Mouse (Mus musculus): Measurements from ENCODE around the gene Slc43a1. TPM values are rescaled to one million over a fixed set of nuclear protein-coding genes. Genes with fewer than 3 reads are reported as not detected.
"Not testable (repeated sequence)": the region's sequence is repeated elsewhere in the genome, so short reads cannot be mapped to it uniquely, and the experiment has no call there.

Slc43a1 gene
- polyA plus RNA-seq (2015; fragmentation: Nextera tagmentation; extraction: Ambion mirVana) = 16.5 and 20.7 TPM in 2 replicates

DNA sequence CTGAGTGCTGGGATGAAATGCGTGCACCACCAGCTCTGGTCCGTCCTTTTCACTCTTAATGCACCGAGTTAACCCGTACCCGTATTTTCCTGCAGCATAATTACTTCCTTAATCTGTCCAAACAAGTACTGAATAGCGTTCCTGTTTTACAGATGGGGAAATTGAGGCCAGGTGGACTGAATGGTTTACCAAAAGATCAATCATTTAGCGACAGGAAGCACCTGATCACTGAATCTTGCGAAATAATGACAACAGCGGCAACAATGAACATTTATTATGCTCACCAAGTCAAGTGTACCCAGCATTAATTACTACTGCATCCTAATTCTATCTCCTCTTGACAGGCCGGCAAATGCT lies at the start of gene Slc43a1:
Gene Slc43a1 (plus strand): TSS at position 258 of the 357 bp plus-strand sequence.
- 19% methylated on average over 10 of the region's 10 CpGs for WGBS
- Histone ChIP-seq H3K4me3 (replicated peaks) (peak within 1 kb of the TSS; percentile 73), H3K27ac (peak within 1 kb of the TSS; percentile 93), H3K9ac (peak within 1 kb of the TSS; percentile 81), H3K4me1 (peaks cover 33% of the 10 kb centered on the region), H3K36me3 (no peaks in the 10 kb centered on the region), H3K4me2 (peak within 1 kb of the TSS; percentile 95), H3K27me3 (peaks cover 23% of the 10 kb centered on the region), H3K9me3 (replicated peaks) (no peaks in the 10 kb centered on the region)
- ATAC-seq (replicated peaks; ENCODE audit: low FRiP score) = no peak

DNA sequence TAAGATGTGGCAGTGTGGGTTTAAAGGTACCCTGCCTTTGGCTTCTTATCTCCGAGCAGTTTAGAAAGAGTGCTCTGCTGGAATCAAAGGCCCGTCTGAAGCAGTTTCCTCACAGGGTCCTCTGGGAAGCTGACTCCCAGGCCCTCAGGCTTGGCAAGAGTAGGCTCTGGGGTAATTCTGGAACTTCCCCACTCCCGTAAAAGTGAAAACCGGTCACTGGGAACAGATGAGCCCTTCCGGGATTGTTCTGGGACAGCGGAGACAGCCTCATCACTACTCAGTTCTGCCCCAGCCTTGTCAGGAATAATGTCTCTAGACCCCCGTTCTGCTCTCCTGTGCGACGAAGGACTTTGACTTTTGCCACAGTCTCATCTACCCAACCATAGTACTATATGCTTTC lies 48.2 kb upstream of the Slc43a1 start:
- 46% methylated on average over 9 of the region's 9 CpGs for WGBS
- H3K4me2 ChIP-seq = no peak overlapping the region

DNA sequence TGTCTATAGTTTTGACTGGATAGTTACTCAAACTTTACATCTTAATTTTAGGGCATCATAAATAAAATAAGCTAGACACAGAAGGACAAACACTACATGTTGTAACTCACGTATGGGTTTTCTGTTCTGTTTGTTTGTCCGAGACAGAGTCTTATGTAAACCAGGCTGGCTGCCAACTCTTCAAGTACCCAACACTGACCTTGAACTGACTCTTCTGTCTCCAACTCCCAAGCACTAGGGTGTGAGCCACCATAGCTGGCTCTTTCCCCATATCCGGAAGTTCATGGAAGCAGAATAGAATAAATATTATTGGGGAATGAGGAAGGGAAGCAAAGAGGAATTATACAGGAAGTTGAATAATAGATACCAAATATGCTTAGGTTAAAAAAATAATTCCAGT lies 46.1 kb upstream of the Slc43a1 start:
- Histone ChIP-seq H3K9ac (no peak overlapping the region), H3K4me1 (no peaks in the 10 kb centered on the region), H3K36me3 (no peaks in the 10 kb centered on the region), H3K27me3 (no peaks in the 10 kb centered on the region), H3K4me2 (no peak overlapping the region), H3K9me3 (replicated peaks) (no peaks in the 10 kb centered on the region), H3K4me3 (replicated peaks) (no peak overlapping the region), H3K27ac (no peak overlapping the region)
- 61% methylated on average over 3 of the region's 3 CpGs for WGBS
- ATAC-seq (replicated peaks; ENCODE audit: low FRiP score) = no peak

More for the DNA sequence above, 48.2 kb upstream of the Slc43a1 start:
- H3K4me3 ChIP-seq (replicated peaks) = no peak overlapping the region
- ATAC-seq (replicated peaks; ENCODE audit: low FRiP score) = no peak
- H3K4me1 ChIP-seq = no peaks in the 10 kb centered on the region
- H3K9me3 ChIP-seq (replicated peaks) = no peaks in the 10 kb centered on the region
- no peaks in the 10 kb centered on the region for H3K36me3 ChIP-seq
- no peak overlapping the region for H3K27ac ChIP-seq
- H3K27me3 ChIP-seq = no peaks in the 10 kb centered on the region
- H3K9ac ChIP-seq = no peak overlapping the region

DNA sequence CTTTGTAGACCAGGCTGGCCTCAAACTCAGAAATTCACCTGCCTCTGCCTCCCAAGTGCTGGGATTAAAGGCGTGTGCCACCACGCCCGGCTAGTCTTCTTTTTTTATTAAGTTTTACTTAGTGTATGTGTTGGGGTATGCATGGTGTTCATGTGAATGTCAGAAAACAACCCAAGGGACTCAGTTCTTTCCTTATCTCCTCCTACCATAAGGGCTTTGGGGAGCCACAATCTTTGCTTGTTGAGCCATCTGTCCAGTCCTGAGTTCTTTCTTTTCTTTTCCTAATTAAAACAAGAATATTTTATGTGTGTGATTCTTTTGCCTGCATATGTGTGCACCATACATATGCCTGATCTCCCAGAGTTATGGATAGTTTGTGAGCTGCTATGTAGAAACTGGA lies 45.5 kb upstream of the Slc43a1 start:
- 90% methylated on average over 3 of the region's 3 CpGs for WGBS
- Histone ChIP-seq H3K36me3 (no peaks in the 10 kb centered on the region), H3K9ac (no peak overlapping the region), H3K27ac (no peak overlapping the region), H3K4me1 (peaks cover 4% of the 10 kb centered on the region; the same call in 1 of the 2 replicates), H3K4me3 (replicated peaks) (no peak overlapping the region), H3K4me2 (no peak overlapping the region), H3K9me3 (replicated peaks) (no peaks in the 10 kb centered on the region), H3K27me3 (no peaks in the 10 kb centered on the region)
- no peak for ATAC-seq (replicated peaks; ENCODE audit: low FRiP score)

DNA sequence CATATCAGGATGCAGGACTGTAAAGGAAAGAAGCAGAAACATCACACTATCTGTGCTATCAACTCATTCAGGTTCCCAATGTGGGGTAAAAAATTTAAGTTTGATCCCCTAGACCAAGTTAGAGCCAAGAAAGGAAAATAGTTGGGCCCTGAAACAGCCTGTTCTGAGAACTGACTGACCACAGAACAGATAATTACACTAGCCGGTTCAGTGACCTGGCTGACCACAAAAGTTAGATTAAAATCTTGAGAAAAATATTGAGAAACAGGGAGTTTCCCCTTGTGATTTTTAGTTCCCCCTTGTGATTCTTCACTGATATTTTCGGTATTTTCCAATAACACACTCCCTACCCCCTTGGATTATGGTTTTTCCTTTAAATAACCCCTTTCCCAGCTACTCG lies 44.8 kb upstream of the Slc43a1 start:
- peaks cover 8% of the 10 kb centered on the region; the same call in 1 of the 2 replicates for H3K4me1 ChIP-seq
- WGBS = 76% methylated on average over 3 of the region's 3 CpGs
- ATAC-seq (replicated peaks; ENCODE audit: low FRiP score) = no peak
- H3K9ac ChIP-seq = no peak overlapping the region
- no peak overlapping the region for H3K4me3 ChIP-seq (replicated peaks)
- no peak overlapping the region for H3K4me2 ChIP-seq
- no peaks in the 10 kb centered on the region for H3K36me3 ChIP-seq
- no peak overlapping the region for H3K27ac ChIP-seq
- H3K9me3 ChIP-seq (replicated peaks) = no peaks in the 10 kb centered on the region
- no peaks in the 10 kb centered on the region for H3K27me3 ChIP-seq

DNA sequence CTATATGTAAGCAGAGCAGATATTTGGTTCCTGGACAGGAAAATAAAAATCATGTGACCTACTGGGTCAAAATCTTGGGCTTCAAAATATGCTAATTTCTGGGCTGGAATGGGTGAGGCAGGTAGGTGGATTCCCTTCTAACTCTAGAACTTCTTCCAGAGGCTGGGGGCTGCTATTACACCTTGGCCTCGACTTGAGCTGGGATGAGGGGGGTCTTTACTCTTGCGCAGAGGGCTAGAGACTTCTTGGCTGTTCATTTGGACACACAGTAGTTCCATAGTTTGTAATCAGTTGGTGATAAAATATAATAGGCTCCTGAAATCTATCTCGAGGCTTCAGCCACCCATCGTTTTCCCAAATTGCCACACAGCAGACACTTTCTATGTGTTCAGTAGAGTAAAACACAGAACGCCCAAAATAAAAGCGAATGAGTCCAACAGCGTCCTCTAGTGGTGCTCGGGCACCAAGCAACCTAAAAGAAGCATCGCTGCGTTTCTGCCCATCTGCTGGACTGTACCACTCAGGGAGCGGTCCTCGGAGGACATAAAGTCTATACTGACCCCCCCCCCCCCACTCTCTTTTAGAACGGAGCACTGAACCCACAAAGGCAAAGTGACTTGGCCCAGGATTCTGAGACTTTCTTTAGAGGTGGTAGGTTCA lies 40.7 kb upstream of the Slc43a1 start:
- H3K9me3 ChIP-seq (replicated peaks) = no peaks in the 10 kb centered on the region
- peak overlapping the region; percentile 97 for H3K4me2 ChIP-seq
- peak overlapping the region; percentile 60 for H3K4me3 ChIP-seq (replicated peaks)
- H3K27ac ChIP-seq = peak overlapping the region; percentile 77
- no peaks in the 10 kb centered on the region for H3K27me3 ChIP-seq
- no peaks in the 10 kb centered on the region for H3K36me3 ChIP-seq
- peaks cover 11% of the 10 kb centered on the region for H3K4me1 ChIP-seq
- WGBS = 10% methylated on average over 13 of the region's 13 CpGs
- H3K9ac ChIP-seq = peak overlapping the region; percentile 58
- peak; percentile 43 for ATAC-seq (replicated peaks; ENCODE audit: low FRiP score)

DNA sequence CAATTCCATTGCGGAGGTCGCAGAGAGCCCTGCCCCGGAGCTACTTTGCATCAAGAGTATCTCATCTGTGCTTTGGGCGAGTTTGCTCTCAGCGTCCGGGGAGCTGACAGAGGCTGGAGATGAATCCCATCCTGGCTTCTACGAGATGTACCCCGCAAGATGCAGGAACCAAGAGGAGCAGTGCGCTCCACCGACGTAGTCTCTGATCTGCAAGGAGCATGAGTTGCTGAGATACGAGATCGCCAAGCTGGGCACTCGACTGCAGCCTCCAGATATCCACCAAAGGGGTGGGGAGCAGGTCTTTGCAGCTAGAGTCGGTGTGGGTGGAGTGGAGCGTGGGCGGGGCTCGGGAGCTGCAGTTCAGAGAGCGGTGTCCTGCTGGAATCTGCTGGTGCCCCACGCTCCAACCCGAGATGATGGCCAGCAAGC lies 40.1 kb upstream of the Slc43a1 start, which contains the start of gene Ube2l6:
Gene Ube2l6 (plus strand): TSS at position 336 of the 429 bp plus-strand sequence.
- peak within 1 kb of the TSS; percentile 60 for H3K4me3 ChIP-seq (replicated peaks)

DNA sequence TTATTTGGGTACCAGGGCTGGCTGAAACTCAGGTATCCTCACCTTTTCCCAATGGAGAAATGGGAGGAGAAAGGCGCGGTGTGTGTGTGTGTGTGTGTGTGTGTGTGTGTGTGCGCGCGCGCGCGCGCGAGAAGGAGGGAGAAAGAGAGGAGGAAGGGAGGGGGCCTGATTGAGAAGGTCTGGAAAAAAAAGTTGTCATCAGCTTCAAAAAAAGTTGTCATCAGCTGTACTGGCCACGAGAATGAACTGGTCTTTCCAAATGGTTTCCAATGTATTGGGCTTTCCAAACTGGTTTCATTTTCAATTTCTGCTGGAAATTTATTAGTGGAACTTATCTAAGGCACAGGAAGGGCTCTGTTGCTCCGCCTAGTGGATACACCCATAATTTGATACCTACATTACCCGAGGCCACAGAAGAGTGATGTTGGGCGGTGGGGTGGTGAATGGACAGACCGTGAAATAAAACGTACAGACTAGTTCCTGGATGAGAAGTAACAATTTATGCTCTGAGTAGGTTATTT lies 39.5 kb upstream of the Slc43a1 start:
- Histone ChIP-seq H3K9ac (peak overlapping the region; percentile 58), H3K27me3 (no peaks in the 10 kb centered on the region), H3K27ac (peak overlapping the region; percentile 77), H3K4me1 (peaks cover 11% of the 10 kb centered on the region), H3K36me3 (no peaks in the 10 kb centered on the region), H3K9me3 (replicated peaks) (no peaks in the 10 kb centered on the region), H3K4me2 (peak overlapping the region; percentile 97), H3K4me3 (replicated peaks) (peak overlapping the region; percentile 60)
- under 1% methylated on average over 15 of the region's 16 CpGs for WGBS
- peak; percentile 79 for ATAC-seq (replicated peaks; ENCODE audit: low FRiP score)

More for the DNA sequence above, 40.1 kb upstream of the Slc43a1 start, which contains the start of gene Ube2l6:
- peak within 1 kb of the TSS; percentile 58 for H3K9ac ChIP-seq
- no peaks in the 10 kb centered on the region for H3K9me3 ChIP-seq (replicated peaks)
- peak within 1 kb of the TSS; percentile 97 for H3K4me2 ChIP-seq
- no peaks in the 10 kb centered on the region for H3K27me3 ChIP-seq
- H3K4me1 ChIP-seq = peaks cover 11% of the 10 kb centered on the region
- under 1% methylated on average over 21 of the region's 21 CpGs for WGBS
- ATAC-seq (replicated peaks; ENCODE audit: low FRiP score) = peak; percentile 88
- no peaks in the 10 kb centered on the region for H3K36me3 ChIP-seq
- peak within 1 kb of the TSS; percentile 77 for H3K27ac ChIP-seq

DNA sequence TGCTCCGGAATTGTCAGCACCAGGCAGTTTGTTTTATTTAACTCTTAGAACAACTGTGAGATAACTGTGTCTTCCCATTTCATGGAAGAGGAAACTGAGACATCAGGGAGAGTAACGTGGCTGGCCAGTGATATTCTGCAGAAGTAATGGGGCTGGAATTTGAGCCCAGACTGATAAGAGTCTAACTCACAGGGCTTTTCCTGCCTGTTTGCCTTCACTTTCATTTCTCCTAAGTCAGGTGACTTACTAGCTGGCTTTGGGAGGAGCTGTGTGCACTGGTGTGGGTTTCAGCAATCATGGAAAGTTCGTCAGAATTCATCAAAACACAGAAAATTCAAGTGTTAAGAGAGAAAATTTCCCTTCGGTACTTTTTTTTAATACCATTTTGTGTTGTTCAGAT lies 38.3 kb upstream of the Slc43a1 start:
- Histone ChIP-seq H3K4me3 (replicated peaks) (no peak overlapping the region), H3K36me3 (no peaks in the 10 kb centered on the region), H3K4me1 (peaks cover 11% of the 10 kb centered on the region), H3K27ac (no peak overlapping the region), H3K9me3 (replicated peaks) (no peaks in the 10 kb centered on the region), H3K27me3 (no peaks in the 10 kb centered on the region), H3K4me2 (no peak overlapping the region), H3K9ac (no peak overlapping the region)
- ATAC-seq (replicated peaks; ENCODE audit: low FRiP score) = no peak
- WGBS = 76% methylated on average over 4 of the region's 4 CpGs

DNA sequence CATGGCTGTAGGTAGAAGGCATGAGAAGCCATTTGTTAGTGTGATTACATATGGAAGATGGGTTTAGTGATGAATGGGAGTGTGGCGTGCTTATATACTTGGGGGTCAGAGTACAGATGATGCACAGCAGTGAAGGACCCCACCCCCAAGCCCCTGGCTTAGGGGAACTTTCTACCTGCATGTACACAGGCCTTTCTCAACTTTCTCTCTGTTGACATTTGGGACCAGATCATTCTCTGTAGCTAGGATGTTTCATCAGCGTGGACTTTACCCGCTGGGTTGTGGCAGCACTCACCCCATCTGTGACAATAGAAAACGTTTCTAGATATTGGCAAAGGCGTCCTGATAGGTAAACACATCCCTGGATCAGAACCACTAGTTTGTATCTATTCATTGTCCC lies 37.4 kb upstream of the Slc43a1 start:
- not testable (repeated sequence) for H3K9me3 ChIP-seq (replicated peaks); H3K9ac ChIP-seq; H3K36me3 ChIP-seq; ATAC-seq (replicated peaks; ENCODE audit: low FRiP score); H3K27me3 ChIP-seq; H3K4me3 ChIP-seq (replicated peaks); H3K27ac ChIP-seq; H3K4me2 ChIP-seq
- 87% methylated on average over 5 of the region's 5 CpGs for WGBS
- peaks cover 11% of the 10 kb centered on the region for H3K4me1 ChIP-seq

DNA sequence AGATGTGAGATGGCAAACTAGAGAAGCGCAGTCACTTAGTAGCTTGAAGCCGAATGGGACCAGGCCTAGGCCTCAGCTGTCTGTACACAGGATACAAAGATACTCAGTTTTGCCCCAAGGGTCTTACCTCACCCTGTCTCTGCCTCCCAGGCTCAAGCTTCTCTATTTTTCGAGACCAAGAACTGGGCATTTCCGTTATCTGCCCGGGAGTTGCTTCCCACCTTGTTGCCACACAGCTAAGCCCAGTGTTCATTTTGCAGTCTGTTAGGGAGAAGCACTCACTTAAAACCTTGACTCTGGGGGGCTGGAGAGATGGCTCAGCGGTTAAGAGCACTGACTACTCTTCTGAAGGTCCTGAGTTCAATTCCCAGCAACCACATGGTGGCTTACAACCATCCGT lies 34.7 kb upstream of the Slc43a1 start:
- Histone ChIP-seq H3K27me3 (no peaks in the 10 kb centered on the region), H3K36me3 (peaks cover 5% of the 10 kb centered on the region; the same call in 1 of the 2 replicates), H3K4me3 (replicated peaks) (no peak overlapping the region), H3K9ac (no peak overlapping the region), H3K4me1 (peaks cover 4% of the 10 kb centered on the region), H3K27ac (no peak overlapping the region), H3K4me2 (no peak overlapping the region), H3K9me3 (replicated peaks) (no peaks in the 10 kb centered on the region)
- WGBS = 89% methylated on average over 7 of the region's 7 CpGs
- no peak for ATAC-seq (replicated peaks; ENCODE audit: low FRiP score)

DNA sequence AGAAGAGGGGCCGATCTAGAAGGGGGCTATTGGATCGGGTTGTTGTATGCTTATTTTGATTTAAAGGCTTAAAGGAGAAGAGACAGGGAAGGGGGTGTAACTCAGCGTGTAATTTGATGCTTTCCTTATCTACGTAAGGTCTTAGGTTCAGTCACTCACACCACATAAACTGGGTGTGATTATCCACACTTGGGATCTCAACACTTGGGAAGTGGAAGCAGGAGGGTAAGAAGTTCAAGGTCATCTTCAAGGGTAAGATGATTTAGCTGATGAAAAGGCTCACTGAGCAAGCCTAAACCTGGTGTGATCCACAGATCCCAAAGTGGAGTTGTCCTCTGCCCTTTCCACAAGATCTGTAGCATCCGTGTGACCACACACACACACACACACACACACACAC lies 32.1 kb upstream of the Slc43a1 start:
- no peak overlapping the region for H3K4me2 ChIP-seq
- no peak for ATAC-seq (replicated peaks; ENCODE audit: low FRiP score)
- H3K36me3 ChIP-seq = peaks cover 5% of the 10 kb centered on the region; the same call in 1 of the 2 replicates
- no peaks in the 10 kb centered on the region for H3K27me3 ChIP-seq
- no peaks in the 10 kb centered on the region for H3K9me3 ChIP-seq (replicated peaks)
- WGBS = 51% methylated on average over 5 of the region's 5 CpGs
- no peak overlapping the region for H3K27ac ChIP-seq
- no peak overlapping the region for H3K9ac ChIP-seq
- H3K4me3 ChIP-seq (replicated peaks) = no peak overlapping the region
- H3K4me1 ChIP-seq = peaks cover 8% of the 10 kb centered on the region
